Mouse (Mus musculus) adrenal gland, adult 2 months (tissue): ENCODE data around the gene Hs3st5. TPM values are rescaled to one million over a fixed set of nuclear protein-coding genes. Genes with fewer than 3 reads are reported as not detected.
"Not testable (repeated sequence)": the region's sequence is repeated elsewhere in the genome, so short reads cannot be mapped to it uniquely, and the experiment has no call there.

Source experiments
- DNase-seq: peaks from one replicate; pipeline ENCODE4 v3.0.0; 2021
- long read RNA-seq: library from polyadenylated mRNA; stranded (forward); transcript quantifications from one replicate; pipeline ENCODE4 v2.0.0, GENCODE M21; 2021
- polyA plus RNA-seq: library from polyadenylated mRNA; depleted of rRNA; stranded (reverse); fragments of >200 nt; gene quantifications from 2 replicates; pipeline ENCODE4 v1.2.3, GENCODE M21; 2012; rRNA removed
- total RNA-seq, 2 experiments: library from RNA; stranded (reverse); gene quantifications; 2 replicates each; pipeline ENCODE4 v1.2.3; 2021

The Hs3st5 gene
- under 1 TPM; 0.32 to 0.66 TPM for total RNA-seq
- 0.39 and 0.83 TPM in 2 replicates for polyA plus RNA-seq
- long read RNA-seq: 0 reads

DNA sequence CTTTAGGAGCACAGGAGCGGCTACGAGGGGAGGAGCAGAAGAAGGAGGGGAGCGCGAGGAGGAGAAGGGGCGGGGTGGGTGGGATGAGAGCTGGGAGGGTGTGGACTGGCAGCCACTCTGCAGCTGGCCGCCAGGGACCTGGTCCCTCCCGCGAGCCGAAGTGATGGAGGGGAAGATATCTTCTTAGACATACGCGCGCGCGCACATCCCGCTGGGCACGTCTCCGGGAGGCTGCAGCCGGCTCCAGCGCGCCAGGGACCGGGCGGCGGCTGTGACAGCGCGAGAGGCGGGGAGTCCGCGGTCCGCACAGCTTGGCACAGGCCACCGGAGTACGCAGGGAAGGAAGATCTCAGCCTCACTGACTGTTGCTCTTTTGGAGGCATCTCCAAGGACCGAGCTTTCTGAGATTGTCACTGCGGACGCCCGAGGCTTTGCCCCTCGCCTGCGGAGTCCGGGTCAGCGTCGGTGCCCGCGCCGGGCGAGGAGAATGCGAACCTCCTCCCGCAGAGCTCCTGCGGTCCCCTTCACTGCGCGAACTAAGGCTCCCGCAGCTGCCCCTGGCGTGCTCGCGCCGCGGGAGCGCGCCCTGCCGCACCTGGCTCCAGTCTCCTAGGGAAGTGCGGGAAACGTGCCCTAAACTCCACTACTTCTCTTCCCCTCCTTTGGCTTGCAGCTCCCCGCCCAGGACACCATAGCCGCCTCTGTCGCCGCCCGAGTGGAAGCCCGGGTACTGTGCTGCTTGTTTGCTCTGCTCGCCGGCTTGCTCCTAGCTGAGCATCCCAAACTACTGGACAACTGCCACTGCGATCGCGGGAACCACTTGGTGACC is at the start of gene Hs3st5:
Gene Hs3st5, plus strand, starts transcription at position 88 of the 829 bp plus-strand sequence.
- DNase-seq: peak; percentile 50

DNA sequence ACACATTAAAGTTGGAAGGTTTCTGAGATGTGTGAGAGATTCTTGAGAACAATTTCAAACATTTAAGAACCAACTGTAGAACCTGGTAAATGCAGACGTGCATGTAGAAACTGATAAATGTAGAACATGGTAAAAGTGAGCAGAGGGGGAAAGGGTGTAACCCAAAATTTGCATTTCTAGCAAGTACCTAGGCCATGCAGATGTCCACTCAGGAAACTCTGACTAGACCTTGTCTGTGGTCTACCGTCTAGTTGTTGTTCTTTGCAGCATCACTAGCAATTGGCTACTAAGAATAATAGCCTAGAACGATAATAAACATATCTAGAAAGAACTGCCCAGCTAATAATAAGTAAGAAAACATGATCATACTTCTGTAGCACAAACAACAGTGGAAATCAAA is 38.0 kb upstream of the Hs3st5 start:
- no peak for DNase-seq

DNA sequence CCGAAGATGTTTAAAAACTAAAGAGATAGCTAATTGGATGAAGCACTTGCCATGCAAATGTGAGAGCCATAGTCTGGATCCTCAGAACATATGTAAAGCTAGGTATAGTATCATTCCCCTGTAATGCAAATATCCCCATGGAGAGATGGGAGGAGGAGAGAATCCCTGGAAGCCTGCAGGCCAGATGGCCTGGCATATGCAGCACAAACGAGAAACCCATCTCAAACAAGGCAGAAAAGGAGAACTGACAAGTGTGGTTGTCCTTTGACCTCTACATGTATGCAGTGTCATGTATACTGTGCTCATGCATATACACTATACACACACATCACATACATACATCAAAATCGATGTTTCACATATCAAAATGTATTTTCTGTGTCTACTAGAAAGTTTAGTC is 35.5 kb upstream of the Hs3st5 start:
- no peak for DNase-seq

DNA sequence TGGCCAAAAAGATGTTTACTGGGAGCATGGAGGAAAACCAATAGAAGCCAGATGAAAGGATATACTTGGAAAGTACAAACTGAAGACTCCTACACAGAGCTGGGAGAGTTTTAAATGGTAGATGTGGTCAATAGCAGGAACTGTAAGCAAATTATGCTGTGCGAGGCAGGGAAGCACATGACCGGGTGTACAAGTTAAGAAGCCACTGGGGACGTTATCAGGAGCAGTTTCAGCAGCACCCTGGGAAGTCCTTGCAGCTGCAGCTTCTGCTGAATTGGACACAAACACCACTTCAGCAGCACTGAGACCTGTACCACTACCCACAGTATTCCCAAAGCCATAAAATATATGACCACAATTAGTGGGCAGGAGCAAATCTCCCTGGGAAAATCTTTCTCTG is 31.8 kb upstream of the Hs3st5 start:
- no peak for DNase-seq

- no peak for DNase-seq
Observed at GRCm38 (mm10) chr10:36477543-36477942, 29.1 kb upstream of the Hs3st5 start.

DNA sequence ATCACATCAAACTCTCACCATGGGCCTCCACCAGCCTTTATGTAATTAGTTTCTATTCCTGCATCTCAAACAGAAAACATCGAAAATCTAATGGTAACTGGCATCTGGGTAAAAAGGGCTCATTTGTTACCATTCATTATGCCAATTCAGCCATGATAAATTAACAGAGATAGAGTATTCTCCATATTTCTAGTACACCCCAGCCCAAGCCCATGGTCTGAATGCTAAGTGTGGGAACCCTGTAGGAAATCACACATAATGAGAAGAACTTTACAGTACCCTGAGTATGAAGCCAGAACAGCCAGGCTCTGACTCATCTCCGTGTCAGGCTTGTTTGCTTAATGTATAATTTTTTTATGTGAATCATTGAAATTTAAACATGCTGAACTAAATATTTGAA is 23.3 kb upstream of the Hs3st5 start:
- no peak for DNase-seq

DNA sequence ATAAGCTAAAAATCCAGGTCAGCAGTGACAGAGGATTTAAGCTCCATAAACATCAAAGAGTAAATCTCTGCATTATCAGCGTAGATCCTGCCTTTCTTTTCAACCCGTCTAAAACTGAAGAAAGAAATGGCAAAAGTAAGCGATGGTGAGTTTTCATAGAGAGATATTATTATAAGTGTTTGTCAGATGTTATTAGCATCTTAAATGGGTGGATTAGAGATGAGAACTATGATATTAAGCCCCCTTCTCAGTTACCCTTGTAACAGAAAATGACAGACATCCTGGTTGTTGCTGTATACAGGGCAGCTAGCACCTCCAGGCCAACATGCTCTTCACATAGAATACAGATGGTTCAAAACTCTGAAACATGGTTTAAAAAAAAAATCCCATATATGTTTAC is 22.6 kb upstream of the Hs3st5 start:
- DNase-seq: no peak

DNA sequence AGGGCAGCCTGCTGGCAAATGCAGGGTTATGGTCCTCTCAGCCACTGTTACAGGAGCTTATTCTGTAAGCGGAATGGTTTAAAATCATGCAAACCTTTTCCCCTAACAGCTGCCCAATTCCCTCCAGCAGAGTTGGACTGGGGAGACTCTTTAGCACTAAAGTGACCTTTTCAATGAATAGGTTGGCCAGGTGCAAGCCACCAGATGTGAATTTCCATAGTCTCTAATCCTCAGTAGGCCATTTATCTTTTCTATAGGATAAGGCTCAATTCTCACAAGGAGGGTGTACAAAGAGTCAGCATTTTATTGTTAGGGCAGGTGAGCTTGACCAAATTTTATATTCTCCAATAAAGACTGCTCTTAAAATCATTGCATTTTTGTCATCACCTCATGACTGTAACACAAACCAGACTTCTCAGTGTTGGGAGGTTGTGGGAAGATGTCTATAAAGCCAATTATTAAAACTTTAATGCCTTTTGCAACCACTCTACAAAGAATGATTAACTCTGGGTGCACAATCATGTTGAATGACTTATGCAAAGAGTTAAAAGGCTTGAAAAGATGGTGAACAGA is 21.8 kb upstream of the Hs3st5 start:
- DNase-seq: no peak

DNA sequence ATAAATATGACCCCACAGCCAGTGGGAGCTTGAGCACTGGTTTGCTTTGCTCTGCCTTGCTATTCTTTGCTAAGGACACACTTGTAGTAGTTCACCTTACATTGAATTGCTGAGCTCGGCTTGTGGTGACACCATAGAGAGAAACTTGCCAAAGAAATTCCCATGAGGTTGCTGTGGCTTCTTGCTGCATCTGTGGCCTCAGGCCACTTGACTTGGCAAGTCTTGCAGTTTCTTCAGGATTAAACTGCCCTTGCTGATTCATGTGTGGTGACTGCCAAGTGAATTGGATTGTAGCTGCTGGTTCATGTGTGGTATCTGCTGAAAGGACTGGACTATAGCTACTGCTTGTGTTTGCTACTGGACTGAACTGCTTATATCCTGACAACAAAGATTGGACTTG is 13.0 kb upstream of the Hs3st5 start:
- DNase-seq: no peak

DNA sequence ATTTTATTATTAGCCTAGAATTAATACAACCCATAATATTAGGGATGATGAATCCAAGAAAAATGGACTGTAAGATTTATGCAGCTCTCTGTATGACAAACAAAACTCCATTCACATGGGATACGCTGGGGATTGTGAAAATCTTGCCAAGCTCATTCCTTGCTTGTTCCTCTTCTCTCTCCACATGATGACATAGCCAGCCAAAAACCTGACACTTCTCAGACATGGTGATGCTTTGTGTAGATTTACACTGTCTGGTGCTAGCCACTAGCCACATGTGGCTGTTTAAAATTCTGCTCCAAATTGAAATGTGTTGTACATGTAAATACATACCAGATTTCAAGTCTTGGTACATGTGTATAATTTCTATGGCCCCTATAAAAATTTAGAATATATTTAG is 6.9 kb upstream of the Hs3st5 start:
- no peak for DNase-seq

- no peak for DNase-seq
Observed at GRCm38 (mm10) chr10:36506033-36506726, 434 bp upstream of the Hs3st5 start.

- no peak for DNase-seq
Observed at GRCm38 (mm10) chr10:36507556-36507870, 899 bp downstream of the Hs3st5 start.

DNA sequence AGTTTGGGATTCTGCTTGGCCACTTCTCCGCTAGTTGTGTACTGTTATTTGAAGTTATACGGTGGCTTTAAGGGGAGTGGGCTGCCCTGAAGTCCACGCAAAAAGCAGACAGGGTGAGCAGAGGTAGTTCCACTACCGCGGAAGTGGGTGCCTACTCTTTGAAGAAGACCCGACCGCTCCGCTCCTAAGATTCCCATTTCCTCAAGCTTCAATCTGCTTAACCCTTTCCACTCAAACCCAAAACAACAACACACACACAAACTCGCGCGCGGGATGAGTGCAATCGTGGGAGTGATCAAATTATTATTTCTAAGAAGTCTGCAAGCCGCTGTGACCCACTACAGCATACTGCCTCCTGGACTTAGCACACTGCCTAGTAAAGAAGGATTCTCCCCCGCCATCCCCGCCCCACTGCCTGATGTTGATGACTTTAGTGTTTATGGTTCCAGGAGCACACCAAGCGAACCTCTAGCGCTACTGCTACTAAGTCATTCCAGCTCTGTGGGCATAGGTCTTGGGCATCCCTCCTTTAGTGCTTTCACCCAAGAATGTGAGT is 1.5 kb downstream of the Hs3st5 start:
- DNase-seq: no peak

- DNase-seq: no peak
Observed at GRCm38 (mm10) chr10:36509477-36509876, 2.9 kb downstream of the Hs3st5 start.

GRCm38 (mm10) chr10:36523881-36524280 is 17.3 kb downstream of the Hs3st5 start:
- no peak for DNase-seq

DNA sequence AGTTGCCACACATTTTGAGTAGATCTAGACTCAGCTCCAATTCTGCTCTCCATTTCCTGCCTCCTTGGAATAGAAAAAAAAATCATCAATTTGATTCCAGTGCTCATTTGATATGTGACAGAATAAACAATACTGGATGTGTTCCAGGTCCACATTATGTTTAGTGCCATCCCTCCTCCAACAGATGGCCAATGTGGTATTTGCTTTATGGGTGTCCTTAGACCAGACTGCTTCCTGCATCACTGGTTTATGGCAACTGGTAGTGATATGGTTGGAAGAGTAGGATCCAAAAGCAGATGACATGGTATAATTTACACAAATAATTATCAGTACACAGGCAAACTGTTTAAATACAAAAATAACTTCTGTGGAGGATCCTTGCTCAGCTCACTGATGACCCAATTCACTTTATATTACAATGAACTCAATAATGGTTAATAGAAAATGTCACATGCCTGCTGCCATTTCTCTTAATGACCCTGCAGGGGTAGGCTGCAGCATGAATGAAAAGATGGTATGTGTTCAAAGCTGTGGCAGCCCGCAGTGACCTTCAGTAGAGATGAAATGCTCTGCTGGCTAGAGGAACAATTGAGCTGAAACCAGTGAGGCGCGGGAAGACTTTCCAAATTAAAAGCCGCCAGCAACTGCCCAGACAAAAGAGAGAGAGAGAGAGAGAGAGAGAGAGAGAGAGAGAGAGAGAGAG is 27.2 kb downstream of the Hs3st5 start:
- DNase-seq: no peak

DNA sequence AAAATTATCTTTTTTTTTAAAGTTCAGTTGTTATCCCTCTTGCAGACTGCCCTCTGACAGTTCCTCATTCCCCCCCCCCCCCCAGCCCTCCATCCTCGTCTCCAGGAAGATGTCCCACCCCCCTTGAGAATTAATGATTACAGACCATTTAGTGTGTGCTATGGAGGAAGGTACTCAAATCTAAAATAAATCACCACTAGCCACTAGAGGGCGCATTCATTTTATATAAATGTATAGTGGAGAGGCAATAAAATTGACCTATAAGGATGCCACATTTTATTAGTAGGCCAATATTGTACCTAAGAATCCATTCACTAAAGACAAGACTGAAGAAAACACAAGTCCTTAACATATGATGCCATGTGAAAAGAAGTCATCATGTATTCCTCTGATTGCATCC is 40.0 kb downstream of the Hs3st5 start:
- no peak for DNase-seq

DNA sequence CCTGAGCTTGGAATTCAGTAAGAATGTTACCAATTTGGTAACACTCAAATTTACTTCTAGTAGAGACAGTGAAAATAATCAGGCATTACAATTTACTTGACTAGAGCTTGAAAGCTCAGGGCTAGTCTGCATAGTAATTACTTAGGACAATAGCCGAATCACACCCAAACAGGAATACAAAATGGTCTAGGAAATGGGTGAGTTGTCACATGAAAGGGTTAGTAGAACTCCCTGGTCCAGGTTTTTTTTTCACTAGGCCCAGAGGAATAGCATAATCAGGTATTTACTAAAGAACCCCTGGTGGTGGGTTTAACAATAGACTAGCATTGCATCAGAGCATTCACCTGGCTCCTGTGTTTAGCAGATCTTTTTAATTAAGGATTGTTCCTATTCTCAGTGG is 41.1 kb downstream of the Hs3st5 start:
- not testable (repeated sequence) for DNase-seq

DNA sequence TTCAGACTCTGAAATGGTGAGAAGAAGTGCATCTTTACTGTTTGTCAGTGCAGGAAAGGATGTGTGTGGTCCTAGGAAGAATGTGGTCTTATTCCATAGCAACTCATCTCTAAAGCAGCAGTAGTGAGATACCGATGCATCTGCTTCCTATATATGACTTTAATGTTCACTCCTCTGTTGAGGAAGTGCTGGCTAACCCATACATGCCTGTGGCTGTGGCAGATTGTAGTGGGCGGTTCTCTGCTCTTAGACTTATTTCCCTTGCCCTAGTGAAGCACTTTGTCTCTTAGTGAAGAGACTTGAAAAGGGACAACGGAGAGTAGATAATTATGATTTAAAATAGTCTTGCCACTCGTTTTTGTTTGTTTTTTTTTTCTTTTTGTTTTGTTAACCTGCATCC is 47.4 kb downstream of the Hs3st5 start:
- no peak for DNase-seq

- peak; percentile 2 for DNase-seq
Observed at GRCm38 (mm10) chr10:36554941-36555888, 48.6 kb downstream of the Hs3st5 start.

- DNase-seq: no peak
Observed at GRCm38 (mm10) chr10:36556128-36556527, 49.5 kb downstream of the Hs3st5 start.
